Mouse (Mus musculus): ENCODE results near the gene Herc4.
"Not testable (repeated sequence)": the region's sequence is repeated elsewhere in the genome, so short reads cannot be mapped to it uniquely, and the experiment has no call there.

Herc4 gene

DNA sequence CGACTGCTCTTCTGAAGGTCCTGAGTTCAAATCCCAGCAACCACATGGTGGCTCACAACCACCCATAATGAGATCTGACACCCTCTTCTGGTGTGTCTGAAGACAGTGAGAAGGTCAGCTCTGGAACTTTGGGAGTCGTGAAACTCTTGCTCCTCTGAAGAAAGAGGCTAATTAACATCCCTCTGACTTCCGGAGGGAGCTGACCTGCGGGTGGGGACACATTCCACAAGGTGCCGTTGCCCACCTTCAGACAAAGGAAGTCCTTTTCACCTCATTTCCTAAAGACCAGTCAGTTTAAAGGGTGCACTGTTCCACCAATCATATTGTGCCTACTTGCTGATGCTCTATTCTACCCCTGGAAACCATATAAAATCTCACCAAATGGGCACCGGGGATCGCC lies 107.5 kb downstream of the Herc4 start:
- not testable (repeated sequence) for DNase-seq (ENCODE audit: low spot score)

DNA sequence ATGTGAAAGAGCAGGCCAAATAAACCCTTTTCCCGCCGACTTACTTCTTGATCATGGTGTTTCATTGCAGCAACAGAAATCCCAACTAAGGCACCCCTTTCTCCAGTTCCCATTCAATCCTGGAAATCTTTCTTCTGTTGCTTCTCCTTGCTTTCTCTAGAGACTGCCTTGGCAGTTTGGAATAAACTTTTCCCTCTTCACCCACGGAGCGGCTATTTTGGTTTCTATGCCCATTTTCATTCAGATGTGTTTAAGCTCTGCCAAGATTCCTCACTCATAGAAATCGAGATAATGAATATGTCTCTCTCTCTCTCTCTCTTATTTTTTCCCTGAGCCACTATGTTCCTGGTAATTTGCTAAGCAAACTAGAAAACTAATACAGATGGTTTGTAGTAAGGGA lies 108.5 kb downstream of the Herc4 start:
- no peak for DNase-seq (ENCODE audit: low spot score)

DNA sequence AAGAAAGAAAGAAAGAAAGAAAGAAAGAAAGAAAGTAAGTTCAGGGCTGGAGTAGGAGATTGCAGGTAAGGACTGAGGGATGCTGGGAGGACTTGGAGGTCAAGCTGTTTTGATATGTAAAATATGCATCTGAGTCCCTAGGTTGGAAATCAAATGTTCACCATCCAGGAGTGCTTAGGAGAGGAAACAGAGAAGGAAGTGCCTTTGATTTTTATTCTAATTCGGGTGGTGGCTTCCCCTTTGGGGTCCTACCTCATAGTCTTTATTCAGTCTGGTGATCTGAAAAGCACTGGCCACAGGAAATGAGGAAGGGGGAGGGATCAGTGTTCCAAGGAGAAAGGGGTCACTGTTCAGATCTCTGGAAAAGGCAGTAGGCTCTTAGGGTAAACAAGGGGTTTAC lies 116.9 kb downstream of the Herc4 start:
- no peak for DNase-seq (ENCODE audit: low spot score)

DNA sequence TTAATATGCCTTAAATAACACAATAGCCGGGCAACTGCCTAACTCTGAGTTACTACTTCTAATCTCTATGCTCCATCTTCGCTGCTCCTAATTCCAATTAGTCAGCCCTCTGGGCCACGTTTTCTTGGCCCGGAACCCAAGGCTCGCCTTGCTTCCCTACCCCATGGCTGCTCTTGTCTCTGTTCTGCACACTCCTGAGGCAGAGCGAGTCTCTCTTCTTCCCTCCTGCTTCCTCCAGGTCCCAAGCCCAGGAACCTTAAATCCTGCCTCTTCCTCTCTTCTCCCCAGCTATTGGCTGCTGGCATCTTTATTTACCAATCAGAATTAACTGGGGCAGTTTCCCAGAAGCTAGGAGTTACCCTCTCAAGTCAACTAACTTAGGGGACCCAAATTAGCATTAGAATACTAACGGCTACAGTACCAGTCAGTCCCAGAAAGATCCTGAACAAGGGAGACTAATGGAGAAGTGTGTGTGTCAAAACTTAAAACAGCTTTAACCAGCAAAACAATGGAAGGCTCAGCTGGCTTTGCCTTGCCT lies 122.4 kb downstream of the Herc4 start:
- DNase-seq (ENCODE audit: low spot score) = no peak

DNA sequence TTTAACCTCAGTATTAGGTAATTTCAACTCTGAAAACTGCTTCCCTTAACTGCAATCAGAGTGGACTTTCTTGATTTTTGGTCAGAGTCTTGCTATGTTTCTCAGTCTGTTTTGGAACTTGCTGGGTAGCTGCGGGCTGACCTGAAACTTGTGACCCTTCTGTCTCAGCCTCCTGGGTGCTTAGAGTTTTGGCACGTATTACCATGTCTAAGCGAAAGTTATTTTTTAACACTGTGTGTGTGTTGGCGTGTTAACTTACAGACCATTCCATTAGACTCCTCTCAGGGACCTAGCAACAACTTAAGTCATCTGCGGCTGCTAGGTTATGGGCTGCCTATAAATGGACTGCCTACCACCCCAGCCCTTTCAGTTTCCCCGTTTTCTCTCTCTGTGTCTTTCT lies 123.8 kb downstream of the Herc4 start:
- no peak for DNase-seq (ENCODE audit: low spot score)
